Mouse (Mus musculus) megakaryocyte, embryonic 14.5 days (primary cell): ENCODE measurements around the gene Nsun2.

Source experiments
- FLI1 ChIP-seq: IDR thresholded peaks from 2 replicates; pipeline ENCODE4 v1.6.1; 2012; ENCODE audit warnings: low read length, inconsistent platforms, mixed read lengths
- GATA1 ChIP-seq: IDR thresholded peaks from 3 replicates; pipeline ENCODE4 v1.6.1; 2012; ENCODE audit warnings: mixed read lengths, low read length, inconsistent platforms, borderline replicate concordance

- TF ChIP-seq GATA1 (no peak), FLI1 (no peak)
These were observed 39.0 kb downstream of the Nsun2 start for GRCm38 (mm10) chr13:69572594-69572993.
